Mouse (Mus musculus) neural tube, embryonic 12.5 days (tissue): ENCODE results near the gene BC048403. TPM values are rescaled to one million over a fixed set of nuclear protein-coding genes. Genes with fewer than 3 reads are reported as not detected.

ENCODE experiments used
- ATAC-seq: fragments of 200-750 bp; cut with Nextera tagmentation; 2 replicates; pipeline ENCODE4 v1.8.0; 2017; ENCODE audit warnings: low read depth, mild to moderate bottlenecking, moderate TSS enrichment, moderate library complexity; ENCODE audit not compliant: low FRiP score
- H3K27ac ChIP-seq: fragments of 300-500 bp; sonication (generic); 2 replicates; pipeline ENCODE4 v1.5.1; 2016
- H3K27me3 ChIP-seq: fragments of 300-500 bp; sonication (generic); replicated peaks from 2 replicates; pipeline ENCODE4 v1.6.1; 2016; ENCODE audit warnings: mild to moderate bottlenecking
- H3K36me3 ChIP-seq: fragments of 300-500 bp; sonication (generic); 2 replicates; pipeline ENCODE4 v1.6.1; 2016; ENCODE audit warnings: mild to moderate bottlenecking
- H3K4me1 ChIP-seq: fragments of 300-500 bp; sonication (generic); 2 replicates; pipeline ENCODE4 v1.6.1; 2016
- H3K4me2 ChIP-seq: fragments of 300-500 bp; sonication (generic); replicated peaks from 2 replicates; pipeline ENCODE4 v1.6.1; 2016; ENCODE audit warnings: mild to moderate bottlenecking
- H3K4me3 ChIP-seq: fragments of 300-500 bp; sonication (generic); 2 replicates; pipeline ENCODE4 v1.5.1; 2016
- H3K9ac ChIP-seq: fragments of 300-500 bp; sonication (generic); 2 replicates; pipeline ENCODE4 v1.6.1; 2016; ENCODE audit warnings: mild to moderate bottlenecking
- H3K9me3 ChIP-seq: fragments of 300-500 bp; sonication (generic); 2 replicates; pipeline ENCODE4 v1.6.1; 2016; ENCODE audit warnings: mild to moderate bottlenecking
- WGBS: fragments of 180-500 bp; shearing (Covaris S2); methylation state at CpG from one replicate; pipeline ENCODE4 v1.1.7; 2016; 5-methylcytosine and 5-hydroxymethylcytosine counted together
- polyA plus RNA-seq: library from polyadenylated mRNA; unstranded; fragments of >200 nt; fragmentation: Nextera tagmentation; extraction: Ambion mirVana; gene quantifications from 2 replicates; pipeline ENCODE4 v1.2.1, GENCODE M21; 2016

The BC048403 gene
- polyA plus RNA-seq, 1 experiment from 2014 or later: 2.4 TPM

DNA sequence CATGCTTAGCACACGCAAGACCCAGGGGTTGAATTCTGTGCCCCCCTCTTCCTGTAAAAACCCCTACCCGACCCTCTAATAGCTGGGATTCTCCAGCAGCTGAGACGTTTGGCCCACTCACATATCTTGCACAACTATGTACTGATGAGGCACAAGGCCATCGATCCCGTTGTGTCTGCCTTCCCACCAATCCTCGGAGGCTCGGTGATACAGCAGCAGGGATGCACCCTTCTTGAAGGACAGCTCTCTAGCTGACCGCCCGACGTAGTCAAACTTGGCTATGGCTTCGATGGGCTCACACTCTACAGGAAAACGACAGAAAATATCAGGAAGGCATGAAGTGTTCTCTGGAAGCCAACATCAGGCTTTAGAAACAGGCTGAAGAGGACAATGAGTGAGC is 54.7 kb downstream of the BC048403 start:
- Histone ChIP-seq H3K4me1 (peaks cover 9% of the 10 kb centered on the region), H3K9ac (no peak overlapping the region), H3K4me3 (no peak overlapping the region), H3K27me3 (no peaks in the 10 kb centered on the region), H3K9me3 (no peaks in the 10 kb centered on the region), H3K4me2 (no peak overlapping the region), H3K27ac (no peak overlapping the region), H3K36me3 (peaks cover 27% of the 10 kb centered on the region)
- WGBS: 94% methylated on average over 12 of the region's 12 CpGs
- no peak for ATAC-seq

DNA sequence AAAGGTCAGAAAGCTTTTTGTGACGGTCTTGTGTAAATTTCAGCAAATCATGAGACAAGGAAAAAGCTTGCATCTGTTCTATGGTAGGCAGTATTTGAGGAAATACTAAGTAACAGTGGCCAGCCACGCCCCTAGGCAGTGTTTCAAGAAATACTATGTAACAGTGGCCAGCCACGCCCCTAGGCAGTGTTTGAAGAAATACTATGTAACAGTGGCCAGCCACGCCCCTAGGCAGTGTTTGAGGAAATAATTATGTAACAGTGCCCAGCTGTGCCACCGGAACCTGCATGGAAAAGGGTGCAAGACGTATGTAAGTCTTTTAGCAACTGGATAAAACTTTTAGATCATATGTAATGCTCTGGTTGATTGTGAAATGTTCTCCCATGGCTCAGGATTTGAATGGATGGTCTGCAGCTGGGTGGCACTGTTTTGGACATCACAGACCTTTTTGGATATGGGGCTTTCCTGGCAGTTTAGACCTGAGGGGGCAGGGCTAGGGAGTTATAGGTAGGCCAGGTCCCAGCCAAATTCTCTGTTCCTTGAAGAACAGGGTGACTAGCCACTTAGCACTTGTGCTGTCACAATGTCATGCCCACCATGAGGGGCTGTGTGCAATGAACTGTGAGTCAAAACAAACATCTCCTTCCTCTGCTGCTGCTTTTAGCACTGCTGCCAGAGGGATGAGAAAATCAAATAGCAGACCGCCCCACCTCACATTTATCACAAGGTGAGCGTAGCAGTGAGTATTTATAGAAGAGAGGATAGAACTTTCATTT is 56.5 kb downstream of the BC048403 start:
- no peaks in the 10 kb centered on the region for H3K27me3 ChIP-seq
- no peaks in the 10 kb centered on the region for H3K9me3 ChIP-seq
- ATAC-seq: no peak
- H3K4me2 ChIP-seq: no peak overlapping the region
- WGBS: 83% methylated on average over 8 of the region's 8 CpGs
- H3K36me3 ChIP-seq: peaks cover 36% of the 10 kb centered on the region
- H3K9ac ChIP-seq: no peak overlapping the region
- no peak overlapping the region for H3K27ac ChIP-seq
- no peaks in the 10 kb centered on the region for H3K4me1 ChIP-seq
- H3K4me3 ChIP-seq: no peak overlapping the region

DNA sequence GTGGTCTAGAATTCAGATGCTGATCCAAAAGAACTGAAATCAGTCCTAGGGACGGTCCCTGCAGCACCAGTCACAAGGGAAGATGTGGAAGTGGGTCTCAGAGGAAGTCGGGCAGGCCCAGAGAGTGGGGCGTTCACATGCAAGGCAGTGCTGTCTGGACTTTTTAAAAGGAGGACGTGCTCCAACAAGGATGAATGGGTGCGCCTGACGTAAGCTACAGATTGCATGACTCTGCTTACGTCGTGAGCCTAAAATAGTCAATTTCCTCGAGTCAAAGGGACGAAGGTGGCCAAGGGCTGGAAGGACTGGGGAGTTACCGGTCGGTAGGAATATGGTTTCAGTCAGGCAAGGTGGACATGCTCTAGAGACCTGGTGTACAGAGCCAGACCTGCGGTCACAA is 60.3 kb downstream of the BC048403 start:
- Histone ChIP-seq H3K27ac (no peak overlapping the region), H3K4me3 (no peak overlapping the region), H3K4me1 (no peaks in the 10 kb centered on the region), H3K4me2 (no peak overlapping the region), H3K27me3 (no peaks in the 10 kb centered on the region), H3K9me3 (no peaks in the 10 kb centered on the region), H3K9ac (no peak overlapping the region), H3K36me3 (peaks cover 38% of the 10 kb centered on the region)
- WGBS: 93% methylated on average over 13 of the region's 13 CpGs
- ATAC-seq: no peak

Other genes starting within 250 kb of the BC048403 start
- 33.6 and 35.8 TPM in 2 replicates for gene Tbk1, start 153.2 kb upstream of the BC048403 start, polyA plus RNA-seq
- 41.0 and 46.3 TPM in 2 replicates for gene Xpot, start 113.6 kb upstream of the BC048403 start, polyA plus RNA-seq
- 0.14 TPM in 1 of 2 replicates, not detected in the other for gene D930020B18Rik, start 98.3 kb upstream of the BC048403 start, polyA plus RNA-seq